Mouse (Mus musculus): ENCODE results near the gene Gm6763.
"Not testable (repeated sequence)": the region's sequence is repeated elsewhere in the genome, so short reads cannot be mapped to it uniquely, and the experiment has no call there.

Gm6763 gene

DNA sequence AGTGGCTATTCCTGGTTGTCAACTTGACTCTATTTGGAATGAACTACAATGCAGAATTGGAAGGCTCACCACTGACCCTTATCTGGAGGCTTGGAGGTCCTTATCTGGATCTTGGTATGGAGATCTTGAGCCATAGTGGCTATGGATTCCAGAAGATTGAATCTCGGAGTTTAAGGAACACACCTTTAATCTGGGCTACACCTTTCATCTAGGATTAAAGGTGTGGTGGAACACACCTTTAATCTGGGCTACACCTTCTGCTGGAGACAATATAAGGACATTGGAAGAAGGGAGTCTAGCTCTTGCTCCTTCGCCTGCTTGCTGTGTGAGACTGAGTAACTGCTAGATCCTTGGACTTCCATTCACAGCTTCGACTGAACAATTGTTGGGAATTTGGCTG, at the start of gene Gm6763:
Gene Gm6763 (plus strand): TSS at position 301 of the 400 bp plus-strand sequence.
- not testable (repeated sequence) for DNase-seq (ENCODE audit: low spot score)

DNA sequence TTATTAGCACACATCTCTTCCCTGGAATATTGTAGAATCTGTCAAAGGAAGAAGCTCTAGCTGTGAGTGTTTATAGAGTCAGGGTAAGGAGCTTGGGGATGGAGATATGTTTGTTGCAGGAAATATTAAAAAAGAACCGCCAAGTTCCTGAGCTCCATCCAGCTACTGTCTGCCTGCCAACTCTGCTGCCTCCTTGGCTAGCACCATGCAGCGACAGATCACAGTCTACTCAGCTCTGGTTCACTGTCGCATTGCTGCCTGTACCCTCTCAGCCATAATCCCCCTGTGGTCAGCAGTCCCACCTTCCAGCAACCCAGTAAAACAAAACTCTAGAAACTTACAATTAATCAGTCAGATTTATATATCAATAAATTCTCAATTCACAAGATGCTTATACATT, 41.3 kb upstream of the Gm6763 start:
- no peak for DNase-seq (ENCODE audit: low spot score)

DNA sequence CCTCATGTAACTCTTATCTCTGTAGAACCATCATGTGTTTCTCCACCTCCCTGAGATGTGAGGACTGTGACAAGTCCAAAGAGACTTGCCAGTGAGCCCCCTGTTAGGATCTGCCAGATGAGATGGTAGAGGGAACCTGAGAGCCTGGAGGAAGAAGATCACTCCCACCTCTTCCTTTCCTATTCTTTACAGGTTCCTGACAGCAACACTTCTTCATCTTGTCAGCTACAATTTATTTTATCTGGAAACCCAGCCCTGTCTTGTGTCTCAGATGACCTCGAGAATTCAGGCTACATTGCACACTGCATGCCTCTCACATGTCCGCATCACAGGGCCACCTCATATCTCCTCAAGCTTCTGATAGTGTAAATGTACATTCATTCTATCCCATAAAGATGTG, 33.0 kb upstream of the Gm6763 start:
- no peak for DNase-seq (ENCODE audit: low spot score)

DNA sequence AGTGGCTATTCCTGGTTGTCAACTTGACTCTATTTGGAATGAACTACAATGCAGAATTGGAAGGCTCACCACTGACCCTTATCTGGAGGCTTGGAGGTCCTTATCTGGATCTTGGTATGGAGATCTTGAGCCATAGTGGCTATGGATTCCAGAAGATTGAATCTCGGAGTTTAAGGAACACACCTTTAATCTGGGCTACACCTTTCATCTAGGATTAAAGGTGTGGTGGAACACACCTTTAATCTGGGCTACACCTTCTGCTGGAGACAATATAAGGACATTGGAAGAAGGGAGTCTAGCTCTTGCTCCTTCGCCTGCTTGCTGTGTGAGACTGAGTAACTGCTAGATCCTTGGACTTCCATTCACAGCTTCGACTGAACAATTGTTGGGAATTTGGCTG, 8.6 kb upstream of the Gm6763 start, which contains the start of gene Gm21293:
Gene Gm21293 (plus strand): TSS at position 301 of the 400 bp plus-strand sequence.
- not testable (repeated sequence) for DNase-seq (ENCODE audit: low spot score)

DNA sequence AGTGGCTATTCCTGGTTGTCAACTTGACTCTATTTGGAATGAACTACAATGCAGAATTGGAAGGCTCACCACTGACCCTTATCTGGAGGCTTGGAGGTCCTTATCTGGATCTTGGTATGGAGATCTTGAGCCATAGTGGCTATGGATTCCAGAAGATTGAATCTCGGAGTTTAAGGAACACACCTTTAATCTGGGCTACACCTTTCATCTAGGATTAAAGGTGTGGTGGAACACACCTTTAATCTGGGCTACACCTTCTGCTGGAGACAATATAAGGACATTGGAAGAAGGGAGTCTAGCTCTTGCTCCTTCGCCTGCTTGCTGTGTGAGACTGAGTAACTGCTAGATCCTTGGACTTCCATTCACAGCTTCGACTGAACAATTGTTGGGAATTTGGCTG, 8.4 kb downstream of the Gm6763 start, which contains the start of gene Gm8764:
Gene Gm8764 (plus strand): TSS at position 301 of the 400 bp plus-strand sequence.
- not testable (repeated sequence) for DNase-seq (ENCODE audit: low spot score)

DNA sequence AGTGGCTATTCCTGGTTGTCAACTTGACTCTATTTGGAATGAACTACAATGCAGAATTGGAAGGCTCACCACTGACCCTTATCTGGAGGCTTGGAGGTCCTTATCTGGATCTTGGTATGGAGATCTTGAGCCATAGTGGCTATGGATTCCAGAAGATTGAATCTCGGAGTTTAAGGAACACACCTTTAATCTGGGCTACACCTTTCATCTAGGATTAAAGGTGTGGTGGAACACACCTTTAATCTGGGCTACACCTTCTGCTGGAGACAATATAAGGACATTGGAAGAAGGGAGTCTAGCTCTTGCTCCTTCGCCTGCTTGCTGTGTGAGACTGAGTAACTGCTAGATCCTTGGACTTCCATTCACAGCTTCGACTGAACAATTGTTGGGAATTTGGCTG, 16.9 kb downstream of the Gm6763 start, which contains the start of gene Gm21304:
Gene Gm21304 (plus strand): TSS at position 301 of the 400 bp plus-strand sequence.
- not testable (repeated sequence) for DNase-seq (ENCODE audit: low spot score)

DNA sequence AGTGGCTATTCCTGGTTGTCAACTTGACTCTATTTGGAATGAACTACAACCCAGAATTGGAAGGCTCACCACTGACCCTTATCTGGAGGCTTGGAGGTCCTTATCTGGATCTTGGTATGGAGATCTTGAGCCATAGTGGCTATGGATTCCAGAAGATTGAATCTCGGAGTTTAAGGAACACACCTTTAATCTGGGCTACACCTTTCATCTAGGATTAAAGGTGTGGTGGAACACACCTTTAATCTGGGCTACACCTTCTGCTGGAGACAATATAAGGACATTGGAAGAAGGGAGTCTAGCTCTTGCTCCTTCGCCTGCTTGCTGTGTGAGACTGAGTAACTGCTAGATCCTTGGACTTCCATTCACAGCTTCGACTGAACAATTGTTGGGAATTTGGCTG, 25.4 kb downstream of the Gm6763 start, which contains the start of gene Gm21312:
Gene Gm21312 (plus strand): TSS at position 301 of the 400 bp plus-strand sequence.
- DNase-seq (ENCODE audit: low spot score) = not testable (repeated sequence)

DNA sequence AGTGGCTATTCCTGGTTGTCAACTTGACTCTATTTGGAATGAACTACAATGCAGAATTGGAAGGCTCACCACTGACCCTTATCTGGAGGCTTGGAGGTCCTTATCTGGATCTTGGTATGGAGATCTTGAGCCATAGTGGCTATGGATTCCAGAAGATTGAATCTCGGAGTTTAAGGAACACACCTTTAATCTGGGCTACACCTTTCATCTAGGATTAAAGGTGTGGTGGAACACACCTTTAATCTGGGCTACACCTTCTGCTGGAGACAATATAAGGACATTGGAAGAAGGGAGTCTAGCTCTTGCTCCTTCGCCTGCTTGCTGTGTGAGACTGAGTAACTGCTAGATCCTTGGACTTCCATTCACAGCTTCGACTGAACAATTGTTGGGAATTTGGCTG, 33.9 kb downstream of the Gm6763 start, which contains the start of gene Gm20765:
Gene Gm20765 (plus strand): TSS at position 301 of the 400 bp plus-strand sequence.
- not testable (repeated sequence) for DNase-seq (ENCODE audit: low spot score)

DNA sequence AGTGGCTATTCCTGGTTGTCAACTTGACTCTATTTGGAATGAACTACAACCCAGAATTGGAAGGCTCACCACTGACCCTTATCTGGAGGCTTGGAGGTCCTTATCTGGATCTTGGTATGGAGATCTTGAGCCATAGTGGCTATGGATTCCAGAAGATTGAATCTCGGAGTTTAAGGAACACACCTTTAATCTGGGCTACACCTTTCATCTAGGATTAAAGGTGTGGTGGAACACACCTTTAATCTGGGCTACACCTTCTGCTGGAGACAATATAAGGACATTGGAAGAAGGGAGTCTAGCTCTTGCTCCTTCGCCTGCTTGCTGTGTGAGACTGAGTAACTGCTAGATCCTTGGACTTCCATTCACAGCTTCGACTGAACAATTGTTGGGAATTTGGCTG, 42.4 kb downstream of the Gm6763 start, which contains the start of gene Gm4340:
Gene Gm4340 (plus strand): TSS at position 301 of the 400 bp plus-strand sequence.
- DNase-seq (ENCODE audit: low spot score) = not testable (repeated sequence)

Data from embryo, embryonic 10 days (tissue).